Mouse (Mus musculus): Measurements from ENCODE around the gene Shisal1. TPM values are rescaled to one million over a fixed set of nuclear protein-coding genes. Genes with fewer than 3 reads are reported as not detected.

Gene Shisal1
- polyA plus RNA-seq, 1 experiment: 49.5 TPM

Other genes starting within 250 kb of the Shisal1 start
- gene Parvb, start 215.1 kb downstream of the Shisal1 start, polyA plus RNA-seq (2012; rRNA removed): 16.2 and 17.0 TPM in 2 replicates
- 5.0 and 5.4 TPM in 2 replicates for gene Parvg, start 123.1 kb downstream of the Shisal1 start, polyA plus RNA-seq (2012; rRNA removed)
- 37.5 and 42.3 TPM in 2 replicates for gene Rtl6, start 110.7 kb upstream of the Shisal1 start, polyA plus RNA-seq (2012; rRNA removed)
- gene Prr5, start 222.5 kb upstream of the Shisal1 start, polyA plus RNA-seq (2012; rRNA removed): 7.6 and 10.2 TPM in 2 replicates

Measured in frontal cortex, adult 2 months (tissue).